In genomic region chr9:17587558-17587957, GRCm38 (mm10) we compare ENCODE assay signal across 28 mouse cellular contexts.
"Had no signal": no experiment of that assay in that cellular context is flagged by ENCODE, and none has a peak within 500 bp of the region (broad histone marks: within the 10 kb centered on the region; RNA-seq: fewer than 3 reads in every experiment).

No protein-coding gene starts in this region.

- DNase-seq: gastrocnemius, adult 2 months; gastrocnemius, postnatal 14 days; gastrocnemius, postnatal 36 days; heart, adult 11 months; heart, adult 2 months; heart, postnatal 14 days; heart, postnatal 36 days; kidney, adult 11 months; kidney, adult 2 months; kidney, adult 9 months; kidney, postnatal 14 days; kidney, postnatal 36 days; layer of hippocampus, adult 9-11 months; layer of hippocampus, postnatal 36 days; left cerebral cortex, postnatal 4 days had no signal

- ATAC-seq: hindbrain, postnatal 0 days; intestine, embryonic 16.5 days; liver, embryonic 12.5 days had no signal

- H3K4me3 ChIP-seq: gastrocnemius, adult 2 months; heart, adult 2 months; heart, embryonic 13.5 days; heart, embryonic 15.5 days; hindbrain, embryonic 13.5 days; hindbrain, embryonic 15.5 days; kidney, embryonic 15.5 days; limb, embryonic 12.5 days; limb, embryonic 15.5 days; liver, embryonic 12.5 days had no signal

- H3K27me3 ChIP-seq: heart, embryonic 13.5 days; heart, embryonic 15.5 days; hindbrain, embryonic 13.5 days; hindbrain, embryonic 15.5 days; kidney, embryonic 15.5 days; limb, embryonic 12.5 days; limb, embryonic 15.5 days; liver, embryonic 12.5 days had no signal

- H3K9ac ChIP-seq: heart, embryonic 13.5 days; heart, embryonic 15.5 days; hindbrain, embryonic 13.5 days; hindbrain, embryonic 15.5 days; kidney, embryonic 15.5 days; limb, embryonic 12.5 days; limb, embryonic 15.5 days; liver, embryonic 12.5 days; liver, embryonic 14.5 days had no signal

- H3K4me2 ChIP-seq: heart, embryonic 11.5 days; heart, embryonic 13.5 days; heart, embryonic 15.5 days; hindbrain, embryonic 13.5 days; hindbrain, embryonic 15.5 days; kidney, embryonic 15.5 days; limb, embryonic 12.5 days; limb, embryonic 15.5 days; liver, embryonic 12.5 days had no signal

- H3K27ac ChIP-seq: gastrocnemius, adult 2 months; heart, adult 2 months; heart, embryonic 13.5 days; heart, embryonic 15.5 days; hindbrain, embryonic 13.5 days; hindbrain, embryonic 15.5 days; hindbrain, postnatal 0 days; kidney, embryonic 15.5 days; kidney, postnatal 0 days; limb, embryonic 12.5 days; limb, embryonic 15.5 days; liver, embryonic 12.5 days; liver, embryonic 14.5 days had no signal

- H3K36me3 ChIP-seq: heart, embryonic 13.5 days; heart, embryonic 15.5 days; hindbrain, embryonic 13.5 days; hindbrain, embryonic 15.5 days; kidney, embryonic 15.5 days; limb, embryonic 12.5 days; limb, embryonic 15.5 days; liver, embryonic 12.5 days had no signal

- H3K9me3 ChIP-seq: heart, embryonic 13.5 days; heart, embryonic 15.5 days; hindbrain, embryonic 13.5 days; hindbrain, embryonic 15.5 days; kidney, embryonic 15.5 days; limb, embryonic 12.5 days; limb, embryonic 15.5 days; liver, embryonic 12.5 days had no signal

- H3K4me1 ChIP-seq: heart, embryonic 15.5 days; hindbrain, embryonic 13.5 days; hindbrain, embryonic 15.5 days; kidney, embryonic 15.5 days; limb, embryonic 12.5 days; limb, embryonic 15.5 days; liver, embryonic 12.5 days had no signal
